Mouse (Mus musculus): Measurements from ENCODE around the gene Arsg. TPM values are rescaled to one million over a fixed set of nuclear protein-coding genes. Genes with fewer than 3 reads are reported as not detected.

The Arsg gene
- total and polyA plus RNA-seq, 3 experiments: 0.79 to 3.3 (median 1.4) TPM

DNA sequence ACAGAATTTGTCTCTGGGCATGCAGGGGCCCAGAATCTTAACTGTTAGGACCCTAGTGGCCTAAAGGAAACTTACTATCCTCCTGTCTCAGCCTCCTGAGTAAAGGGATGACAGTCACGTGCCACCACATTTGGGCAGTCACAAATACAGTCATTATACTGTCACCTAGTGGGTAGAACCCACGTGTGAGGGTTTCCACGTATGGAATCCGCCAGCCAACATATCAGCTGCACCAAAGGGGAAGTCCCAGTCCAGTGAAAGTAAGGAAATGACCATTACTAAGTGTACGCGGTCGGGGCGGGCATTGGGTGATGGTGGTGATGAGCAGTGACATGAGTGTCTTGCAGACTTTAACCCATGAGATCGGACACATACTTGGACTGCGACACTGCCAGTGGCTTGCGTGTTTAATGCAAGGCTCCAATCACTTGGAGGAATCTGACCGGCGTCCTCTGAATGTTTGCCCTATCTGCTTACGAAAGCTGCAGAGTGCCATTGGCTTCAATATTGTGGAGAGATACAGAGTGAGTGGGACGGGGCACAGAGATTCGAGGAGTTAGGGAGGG, 38.9 kb upstream of the Arsg start:
- TF ChIP-seq EP300 (IDR thresholded peaks at IDR 0.05; ENCODE audit: low read length): no peak; the same call in 1 of the 2 replicates
- TF ChIP-seq USF2 (conservative IDR thresholded peaks at IDR 0.05; ENCODE audit: low read depth, low read length): no peak
- TF ChIP-seq MXI1 (IDR thresholded peaks at IDR 0.05; ENCODE audit: low read depth, low read length): peak; percentile 19; the same call in 1 of the 2 replicates
- TF ChIP-seq GABPA (IDR thresholded peaks at IDR 0.05; ENCODE audit: insufficient replicate concordance, low read depth, low read length): no peak
- peak; percentile 17 for TF ChIP-seq RAD21 (IDR thresholded peaks at IDR 0.05; ENCODE audit: low read depth, low read length)
- TF ChIP-seq ETS1 (conservative IDR thresholded peaks at IDR 0.05; ENCODE audit: low read depth, low read length): peak; percentile 74
- TF ChIP-seq BHLHE40 (IDR thresholded peaks at IDR 0.05; ENCODE audit: low read depth, low read length): peak; percentile 88
- TF ChIP-seq CHD1 (IDR thresholded peaks at IDR 0.05; ENCODE audit: low read depth, low read length): no peak
- no peak for TF ChIP-seq ZC3H11A (IDR thresholded peaks at IDR 0.05; ENCODE audit: low read depth, low read length)
- TF ChIP-seq CHD2 (IDR thresholded peaks at IDR 0.05; ENCODE audit: low read length): no peak
- TF ChIP-seq ELF1 (IDR thresholded peaks at IDR 0.05; ENCODE audit: low read depth, low read length): no peak
- TF ChIP-seq IRF4 (IDR thresholded peaks at IDR 0.05; ENCODE audit: low read depth, low read length): 0 out of 2 replicates have a peak, but pooled peaks have one; percentile 9
- 0 out of 2 replicates have a peak, but pooled peaks have one; percentile 40 for TF ChIP-seq MAX (IDR thresholded peaks at IDR 0.05; ENCODE audit: low read length)
- TF ChIP-seq CTCF (conservative IDR thresholded peaks at IDR 0.05 in 1 of 2, IDR thresholded peaks at IDR 0.05 in 1 of 2; ENCODE audit: low read depth in 2 of 2, low read length in 2 of 2): peak in 1 of 2 experiments; percentile 36; a peak in 2 of 4 replicates
- no peak overlapping the region for H3K4me2 ChIP-seq (ENCODE audit: insufficient read depth, low read depth, poor library complexity, severe bottlenecking)
- dilution Hi-C loops (cut with MboI; ENCODE audit: extremely low pct_ligation_motif_present, extremely low pct_unique_long_range_greater_than_20kb, low sequenced_read_pairs): no loop called here
- H3K4me3 ChIP-seq (replicated peaks in 1 of 3; ENCODE audit: low read depth in 2 of 3, low read length in 2 of 3, poor library complexity in 1 of 3): peak overlapping the region in 1 of 3 experiments; percentile 26
- no peaks in the 10 kb centered on the region for H3K27me3 ChIP-seq (replicated peaks)
- H3K79me2 ChIP-seq (replicated peaks; ENCODE audit: control insufficient read depth, extremely low read depth, insufficient read depth, poor library complexity, severe bottlenecking): no peaks in the 10 kb centered on the region
- H3K27ac ChIP-seq (ENCODE audit: insufficient read depth, low read depth): no peak overlapping the region
- H3K9me3 ChIP-seq (replicated peaks; ENCODE audit: low read length): no peaks in the 10 kb centered on the region
- peak; percentile 51 for DNase-seq (ENCODE audit: extremely low read depth)
- H3K4me1 ChIP-seq (ENCODE audit: control insufficient read depth in 1 of 2, insufficient read depth in 2 of 2): peaks cover 27 to 55% of the 10 kb centered on the region in 2 experiments
- no peak overlapping the region for H3K9ac ChIP-seq (ENCODE audit: insufficient read depth, low read depth)
- in situ Hi-C loops (cut with MboI; ENCODE audit: low pct_ligation_motif_present, low pct_unique_long_range_greater_than_20kb, low sequenced_read_pairs): no loop called here
- peaks cover 18 to 57% of the 10 kb centered on the region in 2 experiments for H3K36me3 ChIP-seq (replicated peaks in 1 of 2; ENCODE audit: control insufficient read depth in 1 of 2, insufficient read depth in 1 of 2, low read length in 1 of 2)

GRCm38 (mm10) chr11:109436889-109437288, 36.3 kb upstream of the Arsg start:
- no peak overlapping the region for H3K4me3 ChIP-seq (replicated peaks in 1 of 3; ENCODE audit: low read depth in 2 of 3, low read length in 2 of 3, poor library complexity in 1 of 3)
- H3K27ac ChIP-seq (ENCODE audit: insufficient read depth, low read depth): no peak overlapping the region
- dilution Hi-C loops (cut with MboI; ENCODE audit: extremely low pct_ligation_motif_present, extremely low pct_unique_long_range_greater_than_20kb, low sequenced_read_pairs): no loop called here
- no peak for TF ChIP-seq ZC3H11A (IDR thresholded peaks at IDR 0.05; ENCODE audit: low read depth, low read length)
- TF ChIP-seq UBTF (IDR thresholded peaks at IDR 0.05; ENCODE audit: low read depth, low read length): no peak
- DNase-seq (ENCODE audit: extremely low read depth): no peak
- H3K9me3 ChIP-seq (replicated peaks; ENCODE audit: low read length): no peaks in the 10 kb centered on the region
- no peaks in the 10 kb centered on the region for H3K79me2 ChIP-seq (replicated peaks; ENCODE audit: control insufficient read depth, extremely low read depth, insufficient read depth, poor library complexity, severe bottlenecking)
- no peaks in the 10 kb centered on the region for H3K27me3 ChIP-seq (replicated peaks)
- peaks cover 25 to 60% of the 10 kb centered on the region in 2 experiments for H3K4me1 ChIP-seq (ENCODE audit: control insufficient read depth in 1 of 2, insufficient read depth in 2 of 2)
- H3K36me3 ChIP-seq (replicated peaks in 1 of 2; ENCODE audit: control insufficient read depth in 1 of 2, insufficient read depth in 1 of 2, low read length in 1 of 2): peaks cover 3 to 40% of the 10 kb centered on the region in 2 experiments
- H3K9ac ChIP-seq (ENCODE audit: insufficient read depth, low read depth): no peak overlapping the region
- in situ Hi-C loops (cut with MboI; ENCODE audit: low pct_ligation_motif_present, low pct_unique_long_range_greater_than_20kb, low sequenced_read_pairs): no loop called here
- no peak overlapping the region for H3K4me2 ChIP-seq (ENCODE audit: insufficient read depth, low read depth, poor library complexity, severe bottlenecking)

Data from CH12.LX (cell line).